Mouse (Mus musculus) Patski (cell line): ENCODE measurements at regions not wholly inside any gene's neighbourhood (a gene's known extent, or its start where the extent isn't known, plus 50 kb on each side); places are given as distances from the start of the nearest gene placed in this dataset.

Source experiments
- ATAC-seq: fragments of 100-300 bp; one replicate; pipeline ENCODE4 v1.8.0; 2021
- CTCF ChIA-PET: fragments of 350-600 bp; sonication (Branson Sonifier 250); formaldehyde crosslinking; loops from one replicate; lab custom pipeline; 2022; ENCODE audit warnings: inconsistent platforms; lab: Charles Lee
- POLR2A ChIA-PET: fragments of 350-600 bp; sonication (Branson Sonifier 250); formaldehyde crosslinking; loops from one replicate; lab custom pipeline; 2022; ENCODE audit warnings: antibody characterized with exemption, inconsistent platforms; lab: Charles Lee
- DNase-seq: peaks from one replicate; pipeline ENCODE4 v3.0.0-alpha.2; 2011; ENCODE audit warnings: low read depth, low spot score
- H3K27me3 ChIP-seq: fragments of 371-371 bp; one replicate; pipeline ENCODE4 v1.5.1; 2021
- CTCF ChIP-seq: fragments of 100-300 bp; IDR thresholded peaks from one replicate; pipeline ENCODE4 v1.5.1; 2021
- in situ Hi-C: fragments of 300-500 bp; cut with MboI; formaldehyde crosslinking; loops from 3 replicates; pipeline ENCODE4 v1.11.1; 2018; ENCODE audit warnings: low pct_unique_long_range_greater_than_20kb, mixed read lengths

DNA sequence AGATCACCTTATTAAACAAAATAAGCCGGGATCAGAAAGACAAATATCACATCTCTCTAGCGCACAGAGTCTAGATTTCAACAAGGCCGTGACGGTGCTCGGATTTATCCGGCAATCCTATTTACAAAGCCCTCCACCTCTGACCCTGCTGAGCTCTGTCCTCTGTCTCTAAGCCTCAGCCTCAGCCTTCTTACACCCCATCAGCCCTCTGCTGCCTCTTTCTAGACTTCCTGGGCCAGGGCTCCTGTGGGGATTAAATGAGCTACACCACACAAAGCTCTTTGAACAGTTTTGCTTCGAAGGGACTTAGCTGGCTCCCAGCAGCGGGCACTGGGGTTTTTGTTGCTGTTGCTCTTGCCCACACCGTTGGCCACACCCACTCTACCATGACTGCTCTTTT is 211.8 kb downstream of the CK137956 start:
- ATAC-seq (no peak), DNase-seq (no peak)
- CTCF ChIA-PET: no interaction called here

DNA sequence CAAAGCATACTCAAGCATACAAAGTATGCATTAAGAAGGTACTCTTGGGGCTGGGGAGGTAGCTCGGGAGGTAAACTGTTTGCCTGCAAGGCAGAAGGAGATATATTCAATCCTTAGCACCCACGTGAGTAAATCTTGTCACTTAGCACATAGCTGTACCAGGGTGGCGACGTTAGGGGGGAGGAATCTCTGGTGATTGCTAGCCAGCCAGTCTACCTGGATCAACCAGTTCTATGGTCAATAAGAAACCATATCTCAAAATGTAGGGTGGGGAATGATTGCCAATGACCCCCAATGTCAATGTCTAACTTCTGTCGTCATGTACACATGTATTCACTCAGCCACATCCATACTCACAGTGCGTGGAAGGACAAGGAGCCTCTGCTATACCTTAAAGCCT is 214.5 kb downstream of the CK137956 start:
- H3K27me3 ChIP-seq: peaks cover 3% of the 10 kb centered on the region
- no peak for DNase-seq
- ChIA-PET POLR2A (no interaction called here), CTCF (no interaction called here)
- ATAC-seq: no peak
- in situ Hi-C loops: no loop called here
- TF ChIP-seq CTCF: no peak

More for the DNA sequence above, 211.8 kb downstream of the CK137956 start:
- POLR2A ChIA-PET: no interaction called here
- in situ Hi-C loops: no loop called here
- no peak for TF ChIP-seq CTCF
- H3K27me3 ChIP-seq: no peaks in the 10 kb centered on the region

DNA sequence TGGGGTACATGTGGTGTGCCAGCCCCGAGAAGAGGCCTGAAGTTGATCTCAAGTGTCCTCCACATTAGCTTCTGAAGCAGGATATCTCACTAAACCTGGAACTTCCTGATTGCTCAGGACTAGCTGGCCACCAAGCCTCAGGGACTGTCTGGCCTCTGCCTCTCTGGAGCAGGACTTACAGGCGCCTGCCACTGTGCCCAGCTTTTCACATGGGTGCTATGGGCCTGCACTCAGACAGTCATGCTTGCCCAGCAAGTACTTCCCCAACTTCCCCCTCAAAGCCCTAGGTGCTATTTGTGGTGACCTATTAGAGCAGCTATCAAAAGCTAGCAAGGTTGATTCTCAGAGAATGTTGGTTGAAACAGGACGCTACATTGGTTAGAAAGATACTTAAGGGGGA is 220.0 kb downstream of the CK137956 start:
- DNase-seq (no peak), ATAC-seq (no peak)
- TF ChIP-seq CTCF: no peak
- in situ Hi-C loops: no loop called here
- CTCF ChIA-PET: no interaction called here
- POLR2A ChIA-PET: no interaction called here
- H3K27me3 ChIP-seq: peaks cover 3% of the 10 kb centered on the region

DNA sequence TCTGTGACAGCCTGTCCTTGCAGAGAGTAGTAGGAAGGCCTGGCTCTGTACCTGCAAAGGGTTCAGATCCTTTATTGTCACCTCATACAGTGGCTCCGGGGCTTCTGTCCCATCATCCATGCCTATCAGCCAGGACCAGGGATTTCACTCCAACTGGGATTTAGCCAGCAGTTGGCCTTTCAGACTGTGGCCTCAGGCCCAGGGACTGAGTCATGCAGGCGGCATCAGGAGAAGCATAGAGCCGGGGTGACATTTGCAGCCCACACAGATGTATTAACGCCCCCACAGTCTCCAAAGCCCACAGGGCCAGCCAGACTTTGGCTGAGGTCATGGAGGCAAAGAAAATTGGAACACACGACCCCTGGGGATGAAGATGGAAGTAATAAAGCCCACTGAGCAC is 222.9 kb downstream of the CK137956 start:
- DNase-seq (no peak), ATAC-seq (no peak)
- in situ Hi-C loops: no loop called here
- no peak for TF ChIP-seq CTCF
- ChIA-PET POLR2A (no interaction called here), CTCF (no interaction called here)
- peaks cover 3% of the 10 kb centered on the region for H3K27me3 ChIP-seq

DNA sequence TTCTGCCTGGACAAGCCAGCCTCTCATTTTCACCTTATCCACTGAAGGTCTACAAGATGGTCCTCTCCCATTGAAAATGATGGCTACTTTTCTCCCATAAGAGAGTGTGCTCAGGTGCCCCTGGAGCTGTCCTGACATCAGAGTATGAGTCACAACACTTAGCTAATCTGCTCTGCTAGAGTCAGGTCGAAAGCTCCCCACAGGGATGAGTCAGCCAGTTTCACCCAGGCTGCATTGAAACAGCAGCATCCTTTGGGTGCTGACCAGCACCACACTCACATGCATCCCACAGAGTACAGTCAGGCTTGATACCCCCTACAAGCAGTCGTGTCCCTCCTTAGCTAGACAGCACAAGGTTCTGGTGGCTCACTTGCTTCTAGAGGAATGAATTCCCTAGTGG is 234.0 kb downstream of the CK137956 start:
- in situ Hi-C loops: loop anchor here (10.0 kb wide), 1 partner anchor 378 kb away; no protein-coding TSS in a partner anchor
- ChIA-PET CTCF (no interaction called here), POLR2A (no interaction called here)
- ATAC-seq (no peak), DNase-seq (no peak)
- TF ChIP-seq CTCF: no peak
- no peaks in the 10 kb centered on the region for H3K27me3 ChIP-seq

DNA sequence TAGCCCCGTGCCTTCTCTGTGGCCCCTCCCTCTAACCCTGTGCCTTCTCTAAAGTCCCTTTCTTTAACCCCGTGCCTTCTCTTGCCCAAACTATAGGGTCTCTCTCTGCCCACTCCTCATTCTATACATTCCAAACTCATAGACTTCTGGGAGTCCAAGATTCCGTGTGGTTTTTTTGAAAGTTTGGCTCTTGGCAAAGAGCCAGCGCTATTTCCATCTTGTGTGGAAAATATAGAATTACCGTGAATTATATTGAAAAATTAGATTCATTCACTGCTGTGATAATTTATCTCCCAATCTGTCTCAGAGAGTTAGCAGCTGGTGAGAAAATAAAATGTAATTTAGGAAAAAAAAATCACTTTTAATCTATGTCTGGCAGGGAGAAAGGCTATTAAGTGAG is 234.6 kb downstream of the CK137956 start:
- no peak for ATAC-seq
- CTCF ChIA-PET: no interaction called here
- H3K27me3 ChIP-seq: no peaks in the 10 kb centered on the region
- POLR2A ChIA-PET: interaction anchor here (0.6 kb wide), 1 partner anchor 1048 kb away, joined by 4 read pairs; no protein-coding TSS in a partner anchor
- in situ Hi-C loops: loop anchor here (10.0 kb wide), 1 partner anchor 379 kb away; no protein-coding TSS in a partner anchor
- DNase-seq: no peak
- TF ChIP-seq CTCF: no peak

DNA sequence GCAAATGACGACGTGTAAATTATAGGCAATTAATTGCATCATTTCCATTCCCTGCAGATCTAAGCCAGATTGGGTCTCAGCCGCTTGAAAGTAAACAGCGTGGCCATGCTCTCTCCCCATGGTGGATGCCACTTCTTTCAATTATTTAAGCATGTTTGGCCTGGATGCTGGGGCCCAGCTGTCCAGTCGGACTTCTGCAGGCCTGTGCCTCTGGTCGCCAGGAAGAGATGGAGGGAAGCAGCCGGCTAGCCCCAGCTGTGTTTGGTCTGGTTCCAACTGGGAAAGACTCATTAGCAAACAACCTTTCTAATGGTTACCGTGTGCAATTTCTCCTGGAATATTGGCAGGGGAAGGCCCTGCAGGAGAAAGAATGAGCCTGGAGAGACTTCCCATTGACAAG is 236.1 kb downstream of the CK137956 start:
- no peak for TF ChIP-seq CTCF
- no peak for ATAC-seq
- POLR2A ChIA-PET: no interaction called here
- CTCF ChIA-PET: no interaction called here
- H3K27me3 ChIP-seq: no peaks in the 10 kb centered on the region
- in situ Hi-C loops: loop anchor here (10.0 kb wide), 1 partner anchor 380 kb away; no protein-coding TSS in a partner anchor
- no peak for DNase-seq

DNA sequence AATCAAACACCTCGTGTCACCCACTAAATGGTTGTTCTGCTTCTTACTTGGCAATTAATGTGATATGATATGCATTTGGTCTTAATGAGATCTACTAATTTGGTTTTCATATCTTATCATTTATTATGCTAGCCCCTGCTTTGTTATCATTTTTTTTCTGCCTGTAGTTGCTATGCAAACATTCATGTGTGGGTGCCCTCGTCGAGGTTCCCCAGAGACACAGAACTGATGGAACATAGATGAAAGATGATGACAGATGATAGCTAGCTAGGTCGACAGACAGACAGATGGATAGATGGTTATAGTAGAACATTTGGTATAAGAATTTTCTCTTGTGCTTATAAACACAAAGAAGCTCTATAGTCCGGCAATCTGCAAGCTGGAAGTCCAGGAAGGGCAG is 252.1 kb downstream of the CK137956 start:
- no peak for DNase-seq
- no peaks in the 10 kb centered on the region for H3K27me3 ChIP-seq
- in situ Hi-C loops: no loop called here
- ATAC-seq: no peak
- POLR2A ChIA-PET: no interaction called here
- no peak for TF ChIP-seq CTCF
- CTCF ChIA-PET: no interaction called here

DNA sequence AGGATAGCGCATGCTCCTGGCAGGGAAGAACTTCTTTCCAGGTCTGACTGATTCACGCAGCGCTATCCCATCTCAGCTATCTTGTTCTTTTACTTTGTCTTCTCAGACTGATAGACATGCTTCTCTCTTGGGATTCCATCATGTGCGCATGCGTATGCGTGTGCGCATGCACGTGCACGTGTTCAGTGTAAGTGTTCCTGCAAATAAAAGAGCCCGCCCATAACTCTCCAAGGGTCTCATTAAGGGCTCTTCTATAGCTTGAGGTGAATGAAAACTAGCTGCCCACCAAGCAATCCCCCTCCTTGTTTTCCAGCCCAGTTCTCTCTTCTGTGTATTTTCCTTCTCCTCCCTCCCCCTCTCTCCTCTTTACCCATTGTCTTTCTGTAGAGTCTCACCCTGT is 258.5 kb downstream of the CK137956 start:
- in situ Hi-C loops: no loop called here
- ChIA-PET CTCF (no interaction called here), POLR2A (no interaction called here)
- TF ChIP-seq CTCF: no peak
- H3K27me3 ChIP-seq: no peaks in the 10 kb centered on the region
- DNase-seq (no peak), ATAC-seq (no peak)

DNA sequence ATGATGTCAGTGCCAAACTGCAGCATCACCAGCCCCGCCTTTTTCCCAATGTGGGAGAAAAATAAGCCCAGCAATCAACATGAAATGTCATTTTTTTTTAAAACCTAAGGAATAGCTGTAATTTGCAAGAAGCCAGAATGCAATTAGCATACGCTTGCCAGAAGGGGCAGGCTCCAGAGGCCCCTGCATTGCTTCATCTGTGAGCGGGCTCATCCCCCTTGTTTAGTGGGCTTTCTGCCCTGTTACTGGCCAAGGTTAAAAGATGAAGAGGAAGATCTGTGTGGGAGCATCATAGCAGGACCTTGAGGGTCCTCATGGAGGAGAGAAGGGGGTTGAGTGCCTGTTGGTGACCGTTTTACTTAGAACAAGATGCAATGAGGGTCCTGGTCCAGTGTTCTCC is 259.9 kb downstream of the CK137956 start:
- ChIA-PET CTCF (no interaction called here), POLR2A (no interaction called here)
- in situ Hi-C loops: no loop called here
- no peaks in the 10 kb centered on the region for H3K27me3 ChIP-seq
- no peak for TF ChIP-seq CTCF
- no peak for DNase-seq
- no peak for ATAC-seq

DNA sequence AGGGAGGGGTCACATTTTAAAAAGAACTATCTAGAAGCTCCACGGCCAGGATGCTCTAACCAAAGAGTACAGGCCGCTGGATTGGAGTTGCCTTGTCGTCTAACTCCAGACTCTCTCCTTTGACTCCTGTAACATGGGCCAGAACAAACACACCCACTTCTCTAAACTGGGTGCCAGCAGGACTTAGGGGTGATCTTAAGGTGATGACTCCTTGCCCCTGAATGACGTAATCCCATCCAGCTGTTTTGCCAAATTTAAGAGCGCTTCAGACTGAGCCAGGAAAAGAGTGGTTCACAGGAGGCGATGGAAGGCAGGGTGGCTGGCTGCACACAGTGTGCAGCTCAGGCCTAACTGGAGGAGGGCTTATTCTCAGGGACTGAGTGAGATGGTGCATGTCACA is 261.0 kb downstream of the CK137956 start:
- CTCF ChIA-PET: no interaction called here
- in situ Hi-C loops: no loop called here
- POLR2A ChIA-PET: no interaction called here
- no peak for TF ChIP-seq CTCF
- H3K27me3 ChIP-seq: no peaks in the 10 kb centered on the region
- DNase-seq: no peak
- no peak for ATAC-seq

DNA sequence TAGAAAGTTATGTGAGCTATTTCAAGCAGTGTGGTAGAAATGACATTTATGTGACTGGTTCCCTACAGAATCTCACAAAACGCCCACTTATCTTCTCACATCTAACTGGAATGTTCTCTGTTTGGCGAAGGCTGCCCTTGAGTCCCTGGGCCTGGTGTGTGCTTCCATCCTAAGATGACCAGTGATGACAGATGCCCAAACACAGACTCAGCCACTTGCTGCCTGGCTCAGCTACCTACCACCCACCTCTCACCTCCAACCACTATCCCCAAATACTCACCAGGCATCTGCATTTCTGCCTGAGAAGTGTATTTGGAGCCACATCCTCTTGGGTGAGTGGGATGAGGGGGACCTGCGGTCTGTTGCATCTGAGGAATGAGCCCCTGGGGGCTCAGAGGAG is 262.6 kb downstream of the CK137956 start:
- POLR2A ChIA-PET: no interaction called here
- H3K27me3 ChIP-seq: no peaks in the 10 kb centered on the region
- in situ Hi-C loops: no loop called here
- no peak for ATAC-seq
- TF ChIP-seq CTCF: no peak
- DNase-seq: no peak
- CTCF ChIA-PET: no interaction called here
